Mouse (Mus musculus) E14TG2a.4 (cell line): Measurements from ENCODE around the gene Zhx3.

Experiments
- CTCF ChIP-seq: conservative IDR thresholded peaks from 2 replicates; pipeline ENCODE4 v1.5.1; 2014; ENCODE audit warnings: low read length
- POU5F1 ChIP-seq: IDR thresholded peaks from 2 replicates; pipeline ENCODE4 v1.6.1; 2014; ENCODE audit warnings: low read length, borderline replicate concordance

DNA sequence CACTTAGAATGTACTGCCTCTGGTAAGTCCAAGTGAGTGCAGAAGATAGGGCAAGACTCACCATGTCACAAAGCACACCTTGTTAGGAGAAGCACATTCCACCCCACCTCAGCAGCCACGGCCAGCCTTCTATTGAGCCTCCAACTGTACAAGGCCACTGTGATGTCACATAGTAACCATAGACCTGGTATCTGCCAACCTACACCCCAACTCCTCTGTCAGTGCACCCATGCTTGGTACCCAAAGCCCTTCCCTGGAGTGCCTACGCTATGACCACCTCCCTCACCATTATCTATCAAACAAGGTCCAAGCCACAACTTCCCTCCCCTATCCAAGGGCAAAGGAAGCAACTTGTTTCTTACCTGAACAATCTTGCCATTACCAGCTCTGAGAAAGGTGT is 103.8 kb downstream of the Zhx3 start:
- TF ChIP-seq CTCF (no peak), POU5F1 (no peak)
